Mouse (Mus musculus) megakaryocyte, adult 5-6 weeks (primary cell): ENCODE data around the gene Nrxn3. TPM values are rescaled to one million over a fixed set of nuclear protein-coding genes. Genes with fewer than 3 reads are reported as not detected.

Source experiments
- ATAC-seq: 2 replicates; pipeline ENCODE4 v1.8.0; 2016; ENCODE audit warnings: mild to moderate bottlenecking, inconsistent platforms; ENCODE audit not compliant: poor library complexity, severe bottlenecking
- total RNA-seq, 2 experiments: library from RNA; stranded (forward) in 1 of 2; stranded (reverse) in 1 of 2; fragments of 153-499, 151-499 nt in 1 of 2; fragments of 221-1000, 200-1000 nt in 1 of 2; gene quantifications; 2 replicates each; pipeline versions ENCODE4 v1.2.3 to v1.2.4; 2015 to 2017

Nrxn3 gene
- total RNA-seq, 2 experiments from 2014 or later: not detected

DNA sequence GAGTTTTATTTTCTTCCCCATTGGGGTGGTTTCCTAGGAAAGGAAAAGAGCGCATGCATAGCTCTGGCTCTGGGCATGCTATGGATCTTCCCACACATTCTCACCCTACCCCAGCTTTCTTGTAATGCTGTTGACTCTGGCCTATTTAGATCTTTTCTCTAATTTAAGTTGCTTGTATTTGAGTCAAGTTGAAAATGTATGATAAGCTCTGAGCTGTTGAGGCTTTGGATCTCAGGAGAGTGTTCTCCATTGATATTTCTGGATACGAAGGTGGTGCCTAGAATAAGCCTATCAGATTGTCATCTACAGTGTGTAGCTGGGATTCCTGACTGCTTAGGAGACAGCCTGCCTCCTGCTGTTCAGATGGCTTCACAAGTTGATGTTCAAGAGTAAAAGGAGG, 930.5 kb downstream of the Nrxn3 start:
- ATAC-seq: no peak

DNA sequence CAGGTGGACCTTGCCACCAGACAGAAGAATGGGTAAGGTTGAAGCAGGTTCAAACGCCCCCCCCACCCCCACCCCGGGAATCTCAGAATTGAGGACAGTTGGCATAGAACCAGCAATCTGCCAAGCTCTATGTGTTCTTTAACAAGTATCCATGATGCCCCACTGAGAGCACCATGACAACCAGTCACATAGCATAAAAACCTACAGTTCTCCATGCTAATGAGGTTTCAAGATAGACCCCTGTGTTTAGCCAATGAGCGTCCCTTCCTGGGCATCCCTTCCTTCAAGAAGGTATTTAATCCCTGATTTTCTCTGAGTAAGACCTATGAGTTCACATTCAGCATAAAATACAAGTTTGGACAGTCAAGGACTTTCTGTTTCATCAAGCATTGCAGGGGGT, 938.5 kb downstream of the Nrxn3 start:
- ATAC-seq: no peak

DNA sequence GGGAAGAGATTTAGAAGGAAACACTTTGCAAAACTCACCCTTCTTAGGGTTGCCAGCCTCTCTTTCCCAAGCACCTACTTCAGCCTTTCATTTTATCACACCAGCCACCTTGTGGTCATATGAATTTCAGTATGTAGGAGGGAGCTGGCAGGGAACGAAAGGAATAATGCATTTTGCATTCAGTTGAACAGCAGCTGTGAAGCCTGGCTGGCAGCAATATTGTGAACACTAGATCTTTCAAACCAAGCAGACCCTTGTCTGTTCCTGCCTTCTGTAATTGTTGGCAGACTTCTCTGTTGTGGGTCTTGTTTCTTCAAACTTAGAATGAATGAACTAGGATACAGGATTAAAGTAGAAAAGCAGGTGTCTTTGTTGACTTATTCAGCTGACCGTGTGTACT, 946.2 kb downstream of the Nrxn3 start:
- ATAC-seq: no peak

DNA sequence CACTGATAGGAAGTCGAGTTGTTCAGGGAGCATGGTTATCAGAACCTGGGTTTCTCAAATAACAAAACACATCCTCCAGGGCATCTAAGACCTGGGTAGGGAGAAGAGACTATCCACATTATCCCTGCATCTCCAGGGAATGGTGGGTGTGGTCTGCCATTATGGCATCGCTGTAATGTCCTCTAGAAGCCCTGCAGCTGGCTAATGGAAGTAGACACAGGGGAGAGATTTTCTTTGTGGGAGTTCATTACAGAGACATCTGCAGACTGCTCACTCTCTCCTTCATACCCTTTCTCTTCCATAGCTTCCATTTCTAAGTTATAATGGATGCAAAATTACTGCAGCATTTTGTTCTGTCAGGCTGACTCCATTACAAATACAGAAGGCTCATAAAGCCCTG, 950.1 kb downstream of the Nrxn3 start:
- no peak for ATAC-seq

DNA sequence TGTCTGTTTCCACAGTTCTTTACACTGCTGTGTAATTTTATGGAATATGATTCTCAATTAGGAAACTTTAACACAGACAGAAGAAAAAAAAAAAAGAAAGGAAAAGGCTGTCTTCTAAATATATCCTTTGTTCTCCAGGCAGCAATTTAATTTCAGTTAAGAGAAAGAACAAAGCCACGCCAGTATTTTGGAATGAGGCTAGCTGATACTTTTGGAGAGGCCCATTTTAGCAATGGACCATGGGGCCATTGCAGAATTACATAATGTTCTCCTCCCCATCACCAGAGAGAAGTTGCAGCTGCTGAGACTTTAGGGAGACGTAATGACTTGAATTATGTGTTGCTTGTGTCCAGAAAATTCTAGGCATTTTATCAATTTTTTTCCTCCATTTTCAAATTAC, 963.0 kb downstream of the Nrxn3 start:
- no peak for ATAC-seq

DNA sequence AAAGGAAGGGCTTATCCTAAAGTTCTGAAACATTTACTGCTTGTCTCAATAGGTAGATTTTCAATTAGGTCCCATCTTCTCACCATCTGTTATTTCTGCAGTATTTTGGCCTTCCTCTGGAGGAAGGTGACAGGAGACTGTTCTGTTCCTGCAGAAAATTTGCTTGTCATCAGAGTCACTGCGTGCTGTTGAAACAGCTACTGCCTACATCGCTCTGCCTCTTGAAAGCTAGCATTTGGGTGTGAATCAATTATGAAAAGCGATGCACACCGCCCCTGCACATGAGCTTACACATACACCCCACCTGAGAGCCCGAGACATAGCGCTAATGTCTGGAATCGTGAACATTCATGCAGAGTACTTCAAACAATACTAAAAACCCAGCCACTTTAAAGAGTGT, 966.4 kb downstream of the Nrxn3 start:
- ATAC-seq: no peak

DNA sequence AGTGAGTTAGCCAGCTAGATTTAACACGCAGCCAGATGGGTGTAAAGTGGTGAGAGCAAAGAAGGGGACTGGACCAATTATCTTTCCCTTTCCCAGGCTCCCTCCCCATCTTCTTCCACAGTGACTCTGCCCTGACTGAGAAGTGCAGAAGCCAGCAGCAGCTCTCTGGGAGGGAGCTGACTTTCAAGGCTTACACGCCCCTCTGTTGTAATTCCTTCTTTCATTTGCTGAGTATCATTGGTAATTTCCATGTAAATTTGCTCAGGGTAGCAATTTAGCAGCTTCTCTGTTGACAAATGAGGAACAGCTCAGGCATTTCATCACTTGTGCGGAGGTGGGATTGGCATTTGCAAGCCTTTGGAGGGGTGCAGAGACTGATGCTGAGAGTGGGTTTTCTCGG, 976.8 kb downstream of the Nrxn3 start:
- ATAC-seq: no peak

DNA sequence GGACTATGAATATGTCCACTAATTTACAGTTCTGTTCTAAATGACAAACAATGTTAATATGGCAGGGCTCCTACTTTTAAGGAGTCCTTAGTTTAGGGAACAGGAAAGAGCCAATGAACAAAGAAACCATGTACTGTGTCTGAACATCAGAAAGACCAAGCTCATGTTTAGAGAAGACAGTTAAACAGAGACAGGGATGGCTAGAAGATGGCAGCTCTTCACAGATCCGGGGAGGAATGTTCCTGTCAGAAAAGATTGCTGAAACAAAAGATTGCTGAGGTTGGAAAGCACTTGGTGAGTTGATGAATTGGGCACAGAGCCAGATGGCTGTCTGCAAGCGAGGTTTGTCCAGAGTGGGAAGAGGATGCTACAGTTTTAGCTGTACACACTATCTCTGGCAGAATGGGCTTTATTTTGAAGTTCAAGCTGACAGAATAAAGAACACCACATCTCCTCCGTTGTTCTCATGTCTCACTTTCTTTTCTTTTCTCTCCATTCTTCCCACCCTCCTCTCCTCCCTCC, 978.3 kb downstream of the Nrxn3 start:
- no peak for ATAC-seq

DNA sequence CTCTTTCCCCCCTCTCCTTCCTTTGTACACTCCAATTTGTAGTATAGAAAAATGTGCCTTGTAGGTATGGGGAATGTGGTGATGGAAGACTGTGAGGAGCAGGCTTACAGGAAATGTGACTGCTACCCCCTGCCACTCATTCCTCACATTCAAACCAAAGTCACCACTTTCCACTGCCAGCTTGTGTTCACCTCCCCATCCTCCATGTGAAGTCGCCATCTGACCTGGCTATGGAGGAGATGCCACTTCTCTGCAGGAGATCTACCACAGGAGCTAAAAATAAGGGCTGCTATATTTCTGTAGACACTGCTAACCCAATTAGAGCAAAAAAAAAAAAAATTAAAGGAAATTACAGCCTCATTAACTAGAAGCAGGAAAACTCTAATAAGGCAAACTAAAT, 980.3 kb downstream of the Nrxn3 start:
- ATAC-seq: no peak

DNA sequence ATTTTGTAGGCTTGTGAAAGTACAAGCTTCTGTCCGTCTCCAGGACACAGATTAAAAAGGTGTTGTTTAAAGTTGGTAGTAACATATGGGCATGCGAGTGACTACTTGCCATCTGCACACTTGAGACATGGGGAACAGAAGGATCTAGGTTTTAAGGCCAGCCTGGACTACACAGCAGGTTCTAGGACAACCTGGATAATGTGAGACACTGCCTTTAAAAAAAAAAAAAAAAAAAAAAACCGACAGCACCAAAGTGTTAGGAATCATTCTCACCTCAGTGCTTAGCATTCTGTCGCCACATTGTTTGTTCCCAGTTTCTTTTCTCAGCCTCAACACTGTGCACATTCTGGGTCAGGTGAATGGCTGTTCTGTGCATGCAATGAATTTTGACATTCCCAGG, 985.2 kb downstream of the Nrxn3 start:
- ATAC-seq: no peak

DNA sequence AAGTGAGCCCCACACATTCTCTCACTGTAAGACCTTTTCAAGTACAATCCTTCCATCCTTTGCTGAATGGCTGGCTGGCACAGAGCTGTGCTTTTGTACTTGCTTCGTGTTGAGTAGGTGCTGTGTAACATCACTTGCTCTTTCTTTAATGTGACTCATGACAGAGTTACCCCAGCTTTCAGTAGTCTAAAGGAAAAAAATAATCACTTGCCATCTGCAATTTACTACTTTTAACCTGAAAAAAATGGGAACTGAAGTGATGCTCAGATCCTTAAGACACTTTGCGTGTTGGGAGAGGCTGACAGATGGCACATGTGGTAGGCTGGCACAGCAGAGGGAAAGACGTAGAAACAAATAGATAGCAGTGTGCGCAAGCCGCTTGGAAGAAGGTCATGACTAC, 987.8 kb downstream of the Nrxn3 start:
- no peak for ATAC-seq

DNA sequence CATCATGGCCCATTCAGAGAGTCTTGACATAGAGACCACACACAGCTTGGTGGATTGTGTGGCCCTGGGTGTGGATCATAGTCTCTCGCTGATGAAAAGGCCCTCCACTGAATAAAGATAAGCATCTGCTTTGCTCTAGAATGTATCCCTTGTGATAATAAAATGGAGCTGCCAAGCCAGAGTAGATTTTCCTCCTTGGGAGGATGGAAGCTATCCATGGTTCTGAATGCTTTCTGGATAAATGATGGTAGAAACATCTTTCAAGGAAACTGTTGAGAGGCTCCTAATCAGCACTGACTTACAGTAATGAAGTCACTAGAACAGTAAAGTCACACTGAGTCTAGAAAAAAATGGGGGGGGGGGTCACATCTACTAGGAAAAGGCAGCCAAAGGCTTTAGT, 989.1 kb downstream of the Nrxn3 start:
- ATAC-seq: no peak

DNA sequence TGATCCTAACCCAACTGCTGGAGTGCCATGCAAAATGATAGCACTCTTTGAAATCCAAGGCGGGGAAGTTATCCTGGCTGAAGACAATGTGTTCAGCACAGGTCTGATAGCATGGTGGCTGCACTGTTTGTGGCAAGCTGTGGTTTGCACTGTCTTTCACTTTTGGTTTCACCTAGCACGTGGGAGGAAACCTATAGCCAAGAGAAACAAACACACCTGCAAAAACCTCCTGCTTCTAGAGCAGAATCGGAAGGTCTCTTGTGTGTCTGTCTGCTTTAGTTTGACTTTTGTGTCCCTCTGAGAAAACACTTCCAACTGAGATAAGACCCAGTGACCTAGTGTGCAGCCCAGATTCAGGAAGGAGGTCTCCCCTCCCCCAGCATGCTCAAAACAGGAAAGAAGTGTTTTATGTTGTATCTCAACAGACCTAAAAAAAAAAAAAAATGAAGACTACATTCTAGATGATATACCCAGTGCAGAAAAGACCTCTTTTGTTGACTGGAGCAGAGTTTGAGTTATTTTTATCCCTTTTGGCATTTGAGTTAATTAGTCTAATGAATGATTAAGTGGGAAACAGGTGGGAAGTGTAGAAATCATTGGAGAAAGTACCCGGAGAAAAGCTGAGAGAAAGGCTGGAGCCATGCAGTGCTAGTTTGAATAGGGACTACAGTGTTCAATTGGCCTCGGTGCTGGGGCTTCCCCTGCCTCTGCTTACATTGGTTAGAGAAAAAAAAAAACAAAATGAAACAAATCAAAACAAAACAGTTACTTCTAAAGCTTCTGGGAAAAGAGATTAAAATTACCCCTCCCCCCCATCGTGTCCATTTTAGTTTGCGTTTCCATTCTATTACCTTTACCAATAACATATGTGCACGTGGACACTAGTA, 996.8 kb downstream of the Nrxn3 start:
- ATAC-seq: peak; percentile 72

DNA sequence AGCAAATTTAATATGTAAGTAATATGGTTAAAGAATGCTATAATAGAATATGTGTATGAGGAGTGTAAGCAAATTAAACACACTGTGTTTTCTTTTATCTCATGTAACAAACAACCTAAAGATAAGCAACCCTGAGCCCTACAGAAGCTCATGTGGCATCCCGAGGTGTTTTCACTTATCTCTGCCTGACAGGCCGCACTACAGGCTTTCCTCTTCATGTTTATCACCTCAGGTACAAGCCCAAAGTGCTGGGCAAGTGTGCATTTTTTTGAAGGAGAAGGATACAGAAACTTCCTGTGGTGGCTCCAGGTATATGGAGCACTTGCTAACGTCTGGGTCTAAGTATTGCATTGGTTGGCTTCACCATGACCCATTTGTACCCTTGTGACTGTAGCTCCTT, 998.3 kb downstream of the Nrxn3 start:
- ATAC-seq: no peak

DNA sequence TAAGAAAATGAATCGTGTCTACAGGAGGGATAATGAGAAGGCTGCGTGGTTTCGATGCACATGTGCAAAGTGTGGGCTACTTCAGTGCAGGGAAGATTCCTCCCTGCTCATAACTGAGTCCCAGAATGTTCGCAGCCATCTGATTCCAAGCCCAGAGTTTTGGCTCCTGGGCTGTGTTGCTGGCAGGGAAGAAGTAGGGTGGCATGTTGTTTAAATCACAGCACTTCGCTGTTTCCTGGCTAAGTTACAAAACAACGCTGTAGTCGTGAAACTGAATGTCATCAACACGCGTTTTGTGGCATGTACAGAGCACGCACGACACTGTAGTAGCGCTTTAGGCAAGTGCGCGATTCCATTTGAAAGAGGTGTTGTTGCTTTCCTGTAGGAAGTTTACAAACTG, 999.8 kb downstream of the Nrxn3 start:
- ATAC-seq: no peak

DNA sequence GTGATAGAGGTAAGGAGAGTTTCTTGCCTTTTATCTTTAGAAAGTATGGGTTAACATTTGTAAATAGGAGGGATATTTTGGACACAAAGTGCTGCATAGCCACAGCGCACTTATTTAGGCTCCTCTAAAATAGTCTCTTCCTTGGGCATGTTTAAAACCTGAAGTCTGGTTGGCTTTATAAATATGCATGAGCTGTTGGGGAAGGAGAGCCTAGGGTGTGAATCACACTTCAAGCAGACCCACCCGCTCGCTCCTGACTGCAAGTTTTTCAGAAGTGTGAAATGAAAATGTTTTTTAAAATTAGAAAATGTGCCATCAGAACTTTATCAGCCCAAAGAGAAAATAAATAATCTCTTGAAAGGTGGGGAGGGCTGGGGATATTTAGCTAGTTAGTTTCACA, 1001.4 kb downstream of the Nrxn3 start:
- ATAC-seq: no peak

DNA sequence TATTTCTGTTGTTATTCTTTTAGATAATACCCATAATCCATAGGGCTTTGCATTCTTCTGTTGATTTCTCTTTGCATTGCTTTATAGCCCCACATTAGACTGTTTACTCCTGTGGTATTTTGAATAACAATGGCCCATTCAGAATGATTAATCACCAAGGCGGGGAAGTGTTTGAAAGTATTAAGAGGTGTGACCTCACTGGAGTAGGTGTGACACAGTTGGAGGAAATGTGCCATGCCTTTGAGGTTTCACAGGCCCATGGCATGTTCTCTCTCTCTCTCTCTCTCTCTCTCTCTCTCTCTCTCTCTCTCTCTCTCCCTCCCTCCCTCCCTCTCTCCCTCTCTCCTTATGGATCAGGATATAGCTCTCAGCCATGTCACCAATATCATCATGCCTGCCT, 1019.6 kb downstream of the Nrxn3 start:
- ATAC-seq: peak; percentile 35; the same call in 1 of the 2 replicates

DNA sequence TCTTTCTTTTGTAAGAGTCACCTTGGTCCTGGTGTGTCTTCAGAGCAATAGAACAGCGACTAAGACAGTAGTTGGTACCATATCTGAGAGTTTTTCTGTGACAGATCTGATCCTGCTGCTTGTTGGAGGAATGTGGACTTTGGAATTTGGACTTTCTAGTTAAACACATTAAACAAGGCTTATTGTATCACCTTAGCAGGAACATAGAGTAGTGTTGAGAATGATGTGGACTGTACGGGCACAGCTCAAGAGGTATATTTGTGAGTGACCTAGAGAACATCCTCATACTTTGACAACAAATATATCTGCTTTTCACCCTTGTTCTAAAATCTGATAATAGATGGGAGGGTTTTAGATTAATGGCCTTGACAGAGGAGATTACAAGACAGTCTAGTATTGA, 1020.1 kb downstream of the Nrxn3 start:
- no peak for ATAC-seq

DNA sequence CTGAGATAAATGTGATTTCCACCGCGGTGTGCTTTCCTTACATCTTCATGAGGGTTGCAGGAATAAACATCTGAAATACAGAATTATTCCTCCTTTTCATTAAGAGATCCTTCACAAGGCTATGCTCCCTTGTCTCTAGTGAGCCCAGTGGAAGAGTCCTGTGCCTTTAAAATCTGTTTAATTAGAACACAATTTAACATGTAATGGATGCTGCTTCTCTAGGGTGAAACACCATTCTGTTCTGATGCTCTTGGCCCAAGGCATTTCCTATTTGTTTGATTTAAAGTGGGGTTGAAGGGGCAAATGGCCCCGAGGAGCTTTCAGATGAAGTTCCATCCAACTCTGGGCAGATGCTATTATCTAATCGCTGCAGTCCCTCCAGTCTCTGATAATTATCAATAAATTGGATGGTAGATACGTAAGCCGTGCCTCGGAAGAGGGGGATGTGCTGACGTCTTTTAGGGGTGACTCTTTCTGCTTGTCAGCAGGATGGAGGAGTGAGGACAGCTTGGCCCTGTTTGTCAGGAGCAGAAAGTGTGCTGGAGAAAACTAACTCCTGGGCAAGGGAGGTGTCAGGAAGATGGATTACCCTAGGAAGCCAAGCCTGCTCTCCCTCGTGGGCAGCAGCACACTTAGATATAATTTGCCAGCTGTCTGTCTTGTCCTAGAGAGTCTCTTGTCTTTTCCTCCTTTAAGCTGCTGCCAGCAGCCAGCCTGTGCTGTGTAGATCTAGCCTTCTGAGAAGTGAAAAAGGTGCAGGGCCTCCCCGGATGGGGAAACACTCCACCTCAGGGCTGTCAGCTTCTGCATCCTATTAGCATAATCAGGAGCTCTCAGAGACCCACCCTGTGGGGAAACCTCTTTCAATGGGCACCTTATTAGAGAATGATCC, 1041.8 kb downstream of the Nrxn3 start:
- no peak for ATAC-seq

DNA sequence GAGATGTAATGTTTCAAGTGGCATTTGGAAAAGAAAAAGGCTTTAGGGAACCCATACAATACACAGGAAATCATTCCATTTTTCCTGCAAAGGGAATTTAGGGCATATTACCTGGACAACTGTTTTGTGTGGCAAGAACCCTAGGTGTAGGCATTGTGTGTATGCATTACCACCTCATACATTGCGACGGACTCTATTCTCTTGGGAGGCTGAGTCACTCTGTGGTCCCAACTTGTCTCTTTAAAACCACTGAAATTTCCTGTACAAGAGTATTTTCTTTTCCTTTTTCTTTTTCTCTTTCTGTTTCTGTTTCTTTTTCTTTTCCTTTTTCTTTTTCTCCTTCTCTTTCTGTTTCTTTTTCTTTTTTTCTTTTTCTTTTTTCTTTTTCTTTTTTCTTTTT, 1042.5 kb downstream of the Nrxn3 start:
- no peak for ATAC-seq

DNA sequence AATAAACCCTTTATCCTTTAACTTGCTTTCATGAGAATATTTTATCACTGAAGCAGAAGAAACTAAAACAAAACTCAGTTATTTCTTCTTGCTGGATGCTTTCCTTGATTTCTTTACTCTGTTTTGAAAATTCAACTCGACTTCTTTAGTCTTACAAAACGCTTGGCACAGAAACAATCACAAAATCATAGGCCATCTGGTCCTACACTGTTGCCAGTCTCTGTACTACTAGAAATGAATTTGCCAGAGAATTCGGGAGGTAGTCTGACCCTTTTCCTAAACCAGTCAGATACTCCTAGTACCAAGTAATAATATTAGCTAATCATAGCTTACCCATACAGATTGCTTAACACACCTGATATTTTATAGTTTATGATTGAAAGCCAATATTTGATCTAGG, 1066.1 kb downstream of the Nrxn3 start:
- no peak for ATAC-seq

DNA sequence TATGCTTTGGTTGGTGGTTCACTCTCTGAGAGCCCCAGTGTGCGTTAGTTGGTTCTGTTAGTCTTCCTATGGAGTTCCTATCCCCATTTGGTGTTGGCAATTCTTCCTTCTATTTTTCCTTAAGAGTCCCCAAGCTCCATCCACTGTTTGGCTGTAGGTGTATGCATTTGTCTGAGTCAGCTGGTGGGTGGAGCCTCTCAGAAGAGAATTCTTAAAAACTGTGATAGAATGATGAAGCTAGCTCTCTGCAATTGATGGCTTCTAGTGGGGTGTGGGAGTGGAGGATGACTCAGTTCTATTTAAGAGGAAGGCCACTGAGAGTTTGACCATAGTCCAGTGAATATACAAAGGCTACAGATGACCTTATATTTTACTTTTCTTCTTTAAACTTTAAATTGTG, 1067.3 kb downstream of the Nrxn3 start:
- no peak for ATAC-seq
